ENCODE assay signal across 8 mouse cellular contexts in genomic region chr5:121545793-121546529, GRCm38 (mm10). TPM values are rescaled to one million over a fixed set of nuclear protein-coding genes. Genes with fewer than 3 reads are reported as not detected.
DNase-seq lines count a peak whose midpoint lies in the region; ATAC-seq lines count a peak whose summit lies in the region.

TSS of gene Mapkapk5 (minus strand) at chr5:121545905.

- 3% methylated on average over 55 of the region's 55 CpGs for WGBS in forebrain, embryonic 11.5 days
- 1% methylated on average over 55 of the region's 55 CpGs for WGBS in heart, embryonic 16.5 days
- WGBS in liver, embryonic 15.5 days (ENCODE audit: insufficient replicate concordance): 1% methylated on average over 55 of the region's 55 CpGs
- WGBS in neural tube, embryonic 12.5 days: 2% methylated on average over 55 of the region's 55 CpGs

- H3K4me1 ChIP-seq in forebrain, embryonic 11.5 days (replicated peaks; ENCODE audit: control insufficient read depth, insufficient read depth, low read length): peaks cover 8% of the 10 kb centered on the region; the same call in 1 of the 2 replicates
- H3K4me1 ChIP-seq in heart, embryonic 16.5 days (ENCODE audit: control insufficient read depth, insufficient read depth, low read length): peaks cover 19% of the 10 kb centered on the region
- H3K4me1 ChIP-seq in liver, embryonic 15.5 days (replicated peaks): peaks cover 56% of the 10 kb centered on the region
- peaks cover 23% of the 10 kb centered on the region for H3K4me1 ChIP-seq in neural tube, embryonic 12.5 days

- peak within 1 kb of the TSS; percentile 92 for H3K27ac ChIP-seq in forebrain, embryonic 11.5 days (ENCODE audit: low read depth, low read length)
- H3K27ac ChIP-seq in heart, embryonic 16.5 days (ENCODE audit: low read length): peak within 1 kb of the TSS; percentile 93
- H3K27ac ChIP-seq in liver, embryonic 15.5 days (replicated peaks): peak within 1 kb of the TSS; percentile 92
- H3K27ac ChIP-seq in neural tube, embryonic 12.5 days: peak within 1 kb of the TSS; percentile 93

- peak within 1 kb of the TSS; percentile 81 for H3K4me2 ChIP-seq in forebrain, embryonic 11.5 days (ENCODE audit: low read depth, low read length, severe bottlenecking)
- H3K4me2 ChIP-seq in heart, embryonic 16.5 days (ENCODE audit: low read depth, low read length): peak within 1 kb of the TSS; percentile 96
- H3K4me2 ChIP-seq in liver, embryonic 15.5 days: peak within 1 kb of the TSS; percentile 77
- H3K4me2 ChIP-seq in neural tube, embryonic 12.5 days (replicated peaks): peak within 1 kb of the TSS; percentile 91

- H3K9me3 ChIP-seq in forebrain, embryonic 11.5 days (ENCODE audit: control insufficient read depth, low read length): no peaks in the 10 kb centered on the region
- H3K9me3 ChIP-seq in heart, embryonic 16.5 days (replicated peaks; ENCODE audit: control insufficient read depth, low read length): 0 out of 2 replicates have a peak, but pooled peaks cover 5% of the 10 kb centered on the region
- no peaks in the 10 kb centered on the region for H3K9me3 ChIP-seq in liver, embryonic 15.5 days (replicated peaks)
- H3K9me3 ChIP-seq in neural tube, embryonic 12.5 days: no peaks in the 10 kb centered on the region

- ATAC-seq in forebrain, embryonic 11.5 days (replicated peaks; ENCODE audit: low FRiP score): peak; percentile 94
- ATAC-seq in heart, embryonic 16.5 days (replicated peaks; ENCODE audit: extremely low read depth, insufficient read depth, low FRiP score): peak; percentile 93
- ATAC-seq in liver, embryonic 15.5 days (ENCODE audit: insufficient read depth): peak; percentile 92
- peak; percentile 95 for ATAC-seq in neural tube, embryonic 12.5 days (ENCODE audit: low FRiP score, low read depth)

- H3K27me3 ChIP-seq in forebrain, embryonic 11.5 days (ENCODE audit: control insufficient read depth, insufficient read depth, low read length): no peaks in the 10 kb centered on the region
- H3K27me3 ChIP-seq in heart, embryonic 16.5 days (ENCODE audit: control insufficient read depth, insufficient read depth, low read length): no peaks in the 10 kb centered on the region
- H3K27me3 ChIP-seq in liver, embryonic 15.5 days: no peaks in the 10 kb centered on the region
- H3K27me3 ChIP-seq in neural tube, embryonic 12.5 days (replicated peaks): no peaks in the 10 kb centered on the region

- peak within 1 kb of the TSS; percentile 98 for H3K9ac ChIP-seq in forebrain, embryonic 11.5 days (ENCODE audit: low read length)
- H3K9ac ChIP-seq in heart, embryonic 16.5 days (ENCODE audit: low read length): peak within 1 kb of the TSS; percentile 89
- H3K9ac ChIP-seq in liver, embryonic 15.5 days: peak within 1 kb of the TSS; percentile 98
- peak within 1 kb of the TSS; percentile 98 for H3K9ac ChIP-seq in neural tube, embryonic 12.5 days

- H3K4me3 ChIP-seq in forebrain, embryonic 11.5 days (ENCODE audit: low read depth, low read length): peak within 1 kb of the TSS; percentile 100
- peak within 1 kb of the TSS; percentile 72 for H3K4me3 ChIP-seq in heart, embryonic 16.5 days (ENCODE audit: low read length)
- H3K4me3 ChIP-seq in liver, embryonic 15.5 days (replicated peaks): peak within 1 kb of the TSS; percentile 97
- peak within 1 kb of the TSS; percentile 99 for H3K4me3 ChIP-seq in neural tube, embryonic 12.5 days

- peak; percentile 96 to 98 for DNase-seq in CD8-positive naive resting alpha-beta T cell, adult 2 months (ENCODE audit: low read depth in 2 of 2, low spot score in 2 of 2)
- DNase-seq in c-Kit-positive CD71-negative TER-119-negative erythroid progenitor cells, embryonic 14.5 days (ENCODE audit: low read depth): peak; percentile 93
- DNase-seq in forebrain, embryonic 11.5 days (ENCODE audit: low spot score): peak; percentile 98
- peak; percentile 96 to 98 for DNase-seq in kidney, postnatal 36 days
- DNase-seq in telencephalon, adult 2 months (ENCODE audit: low read depth, low spot score): peak; percentile 91

- H3K36me3 ChIP-seq in forebrain, embryonic 11.5 days (ENCODE audit: control insufficient read depth, insufficient read depth, low read length): no peaks in the 10 kb centered on the region
- no peaks in the 10 kb centered on the region for H3K36me3 ChIP-seq in heart, embryonic 16.5 days (ENCODE audit: control insufficient read depth, insufficient read depth)
- no peaks in the 10 kb centered on the region for H3K36me3 ChIP-seq in liver, embryonic 15.5 days (replicated peaks)
- H3K36me3 ChIP-seq in neural tube, embryonic 12.5 days: no peaks in the 10 kb centered on the region

RNA-seq across cellular contexts. Expression of gene Mapkapk5, which starts in this region (rescaled TPM):
- 58.2 and 62.2 TPM in 2 replicates for polyA plus RNA-seq in forebrain, embryonic 11.5 days (2014; fragmentation: Nextera tagmentation; extraction: Ambion mirVana)
- 36.6 and 39.3 TPM in 2 replicates for polyA plus RNA-seq in heart, embryonic 16.5 days (2015; fragmentation: Nextera tagmentation; extraction: Ambion mirVana)
- polyA plus RNA-seq in liver, embryonic 15.5 days (2015; fragmentation: Nextera tagmentation; extraction: Ambion mirVana): 22.9 and 30.0 TPM in 2 replicates
- 64.0 and 69.6 TPM in 2 replicates for polyA plus RNA-seq in neural tube, embryonic 12.5 days (2016; fragmentation: Nextera tagmentation; extraction: Ambion mirVana)

Comparison
In these comparisons a context has a peak if more than half of its experiments do, and no peak if none do; other contexts are left out.
1. Peak in every context shown above with its lines: DNase-seq, ATAC-seq, H3K4me3 ChIP-seq and H3K27ac ChIP-seq.